Mouse (Mus musculus) A20 (cell line): ENCODE measurements at regions not wholly inside any gene's neighbourhood (a gene's known extent, or its start where the extent isn't known, plus 50 kb on each side); places are given as distances from the start of the nearest gene placed in this dataset.

Source experiments
- DNase-seq: peaks from one replicate; pipeline ENCODE4 v3.0.0-alpha.2; 2011; ENCODE audit warnings: low read depth, low spot score

- DNase-seq = no peak
These were observed 688.4 kb downstream of the Hs3st4 start for GRCm38 (mm10) chr7:124671117-124671516.

GRCm38 (mm10) chr7:124676854-124677515, 694.3 kb downstream of the Hs3st4 start:
- no peak for DNase-seq

- no peak for DNase-seq
These were observed 697.9 kb downstream of the Hs3st4 start for GRCm38 (mm10) chr7:124680561-124680960.

GRCm38 (mm10) chr7:124681212-124681611, 698.5 kb downstream of the Hs3st4 start:
- no peak for DNase-seq

GRCm38 (mm10) chr7:124681820-124682219, 699.2 kb downstream of the Hs3st4 start:
- no peak for DNase-seq

- no peak for DNase-seq
These were observed 702.8 kb downstream of the Hs3st4 start for GRCm38 (mm10) chr7:124685424-124685823.

GRCm38 (mm10) chr7:124704163-124704824, 721.6 kb downstream of the Hs3st4 start:
- DNase-seq = no peak

- DNase-seq = no peak
These were observed 724.5 kb downstream of the Hs3st4 start for GRCm38 (mm10) chr7:124707143-124707542.

- no peak for DNase-seq
These were observed 726.3 kb downstream of the Hs3st4 start for GRCm38 (mm10) chr7:124708771-124709485.

GRCm38 (mm10) chr7:124720927-124721326, 723.5 kb upstream of the Kdm8 start:
- no peak for DNase-seq

GRCm38 (mm10) chr7:124742086-124742485, 702.4 kb upstream of the Kdm8 start:
- no peak for DNase-seq

GRCm38 (mm10) chr7:124746321-124746720, 698.2 kb upstream of the Kdm8 start:
- no peak for DNase-seq

- DNase-seq = no peak
These were observed 696.1 kb upstream of the Kdm8 start for GRCm38 (mm10) chr7:124748396-124748795.

GRCm38 (mm10) chr7:124759084-124759483, 685.4 kb upstream of the Kdm8 start:
- no peak for DNase-seq

- no peak for DNase-seq
These were observed 666.7 kb upstream of the Kdm8 start for GRCm38 (mm10) chr7:124777822-124778221.

- DNase-seq = no peak
These were observed 661.7 kb upstream of the Kdm8 start for GRCm38 (mm10) chr7:124782816-124783215.

GRCm38 (mm10) chr7:124784995-124785394, 659.5 kb upstream of the Kdm8 start:
- DNase-seq = no peak

- no peak for DNase-seq
These were observed 658.6 kb upstream of the Kdm8 start for GRCm38 (mm10) chr7:124785896-124786295.

- DNase-seq = no peak
These were observed 655.7 kb upstream of the Kdm8 start for GRCm38 (mm10) chr7:124788781-124789180.

- DNase-seq = no peak
These were observed 641.4 kb upstream of the Kdm8 start for GRCm38 (mm10) chr7:124803101-124803500.

- no peak for DNase-seq
These were observed 609.8 kb upstream of the Kdm8 start for GRCm38 (mm10) chr7:124834692-124835091.

GRCm38 (mm10) chr7:124836531-124836930, 607.9 kb upstream of the Kdm8 start:
- no peak for DNase-seq

GRCm38 (mm10) chr7:124855056-124855455, 589.4 kb upstream of the Kdm8 start:
- no peak for DNase-seq
